Mouse (Mus musculus): Measurements from ENCODE around the gene Cstf2t.

GRCm38 (mm10) chr19:31106036-31106435 lies 23.4 kb downstream of the Cstf2t start:
- TF ChIP-seq TAL1 (IDR thresholded peaks at IDR 0.05; ENCODE audit: low read length) (no peak), GATA1 (IDR thresholded peaks at IDR 0.05; ENCODE audit: low read length) (no peak)
